Mouse (Mus musculus) erythroblast, embryonic 14.5 days (primary cell): ENCODE data around the gene Gm4131. TPM values are rescaled to one million over a fixed set of nuclear protein-coding genes. Genes with fewer than 3 reads are reported as not detected.

Experiments used
- H3K27me3 ChIP-seq: 2 replicates; pipeline ENCODE4 v1.6.1; 2012; ENCODE audit warnings: inconsistent platforms; ENCODE audit not compliant: control insufficient read depth
- H3K36me3 ChIP-seq: 2 replicates; pipeline ENCODE4 v1.6.1; 2012; ENCODE audit warnings: mild to moderate bottlenecking, inconsistent platforms; ENCODE audit not compliant: control insufficient read depth
- H3K4me1 ChIP-seq: 2 replicates; pipeline ENCODE4 v1.6.1; 2012; ENCODE audit warnings: inconsistent platforms; ENCODE audit not compliant: control insufficient read depth
- H3K4me3 ChIP-seq: replicated peaks from 2 replicates; pipeline ENCODE3; 2012; ENCODE audit warnings: moderate library complexity, mild to moderate bottlenecking, inconsistent platforms
- H3K9me3 ChIP-seq: 2 replicates; pipeline ENCODE4 v1.6.1; 2012; ENCODE audit warnings: low read length, inconsistent platforms, mixed read lengths; ENCODE audit not compliant: control insufficient read depth
- GATA1 ChIP-seq: IDR thresholded peaks from 2 replicates; pipeline ENCODE4 v1.6.1; 2012; ENCODE audit warnings: low read length, inconsistent platforms, mixed read lengths
- TAL1 ChIP-seq: IDR thresholded peaks from 3 replicates; pipeline ENCODE4 v1.6.1; 2012; ENCODE audit warnings: low read length, inconsistent platforms, mixed read lengths
- polyA plus RNA-seq: library from polyadenylated mRNA; stranded (reverse); fragments of >175 nt; gene quantifications from 2 replicates; pipeline ENCODE4 v1.2.3, GENCODE M21; 2012

Gene Gm4131
- polyA plus RNA-seq, 1 experiment: not detected

DNA sequence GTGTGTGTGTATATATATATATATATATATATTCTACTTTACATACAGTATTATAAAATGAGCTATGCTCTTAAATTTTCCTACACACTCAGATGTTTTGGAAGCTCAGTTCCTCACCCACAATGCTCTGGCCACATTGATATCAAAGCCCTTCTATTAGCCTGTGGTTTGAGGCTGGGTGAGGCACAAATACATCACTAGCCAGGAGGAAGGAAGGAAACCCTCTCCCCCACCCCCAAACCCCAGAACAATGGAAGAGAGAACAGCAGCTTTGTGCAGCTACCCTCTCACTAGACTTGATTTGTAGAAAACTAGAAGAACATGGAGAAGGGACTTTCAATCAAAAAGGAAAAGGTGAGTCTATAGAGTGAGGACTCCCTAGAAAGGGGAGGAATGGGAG is 126.7 kb downstream of the Gm4131 start:
- Histone ChIP-seq H3K27me3 (no peaks in the 10 kb centered on the region), H3K9me3 (no peaks in the 10 kb centered on the region), H3K4me3 (no peak overlapping the region), H3K36me3 (no peaks in the 10 kb centered on the region), H3K4me1 (no peaks in the 10 kb centered on the region)
- TF ChIP-seq TAL1: no peak
- TF ChIP-seq GATA1: no peak

DNA sequence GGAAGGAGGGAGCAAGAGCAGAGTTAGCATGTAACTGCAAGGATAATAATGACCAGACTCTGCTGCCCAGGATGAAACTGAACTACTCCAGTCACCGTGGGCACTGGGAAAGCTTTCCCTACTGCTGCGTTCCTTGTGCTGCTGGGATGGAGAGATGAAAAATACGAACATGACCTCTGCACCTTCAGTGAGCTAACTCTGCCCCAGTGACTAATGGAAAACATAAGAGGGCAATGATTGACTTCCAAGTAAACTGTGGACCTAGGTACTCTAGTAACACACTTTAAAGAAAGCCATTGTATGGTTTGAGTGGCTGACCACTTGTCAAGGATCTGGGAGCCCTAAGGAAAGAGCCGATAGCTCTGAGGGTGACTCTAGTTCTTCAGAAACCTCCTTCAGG is 128.5 kb downstream of the Gm4131 start:
- Histone ChIP-seq H3K4me1 (no peaks in the 10 kb centered on the region), H3K27me3 (no peaks in the 10 kb centered on the region), H3K4me3 (no peak overlapping the region), H3K36me3 (no peaks in the 10 kb centered on the region), H3K9me3 (no peaks in the 10 kb centered on the region)
- TF ChIP-seq GATA1: no peak

DNA sequence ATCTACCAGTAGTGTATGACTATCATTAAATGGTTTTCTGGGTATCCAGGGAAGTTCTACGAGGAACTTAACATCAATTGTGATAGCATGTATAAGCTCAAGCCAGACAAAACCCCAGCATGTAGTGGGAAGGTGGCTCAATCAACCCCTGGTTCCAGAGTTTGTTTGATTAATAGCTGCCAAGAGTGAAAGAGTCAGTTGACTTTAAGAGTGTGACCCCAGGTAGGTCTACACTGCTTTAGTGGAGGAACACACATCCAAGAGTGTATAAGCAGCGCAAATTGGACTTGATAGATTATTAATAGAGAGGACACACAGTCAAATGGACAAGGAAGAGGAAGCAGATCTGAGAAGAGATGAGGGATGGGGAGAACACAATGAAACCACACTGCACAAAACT is 128.9 kb downstream of the Gm4131 start:
- no peak for TF ChIP-seq GATA1
- no peak for TF ChIP-seq TAL1
- no peaks in the 10 kb centered on the region for H3K36me3 ChIP-seq
- H3K9me3 ChIP-seq: no peaks in the 10 kb centered on the region
- no peak overlapping the region for H3K4me3 ChIP-seq
- no peaks in the 10 kb centered on the region for H3K27me3 ChIP-seq
- H3K4me1 ChIP-seq: no peaks in the 10 kb centered on the region

DNA sequence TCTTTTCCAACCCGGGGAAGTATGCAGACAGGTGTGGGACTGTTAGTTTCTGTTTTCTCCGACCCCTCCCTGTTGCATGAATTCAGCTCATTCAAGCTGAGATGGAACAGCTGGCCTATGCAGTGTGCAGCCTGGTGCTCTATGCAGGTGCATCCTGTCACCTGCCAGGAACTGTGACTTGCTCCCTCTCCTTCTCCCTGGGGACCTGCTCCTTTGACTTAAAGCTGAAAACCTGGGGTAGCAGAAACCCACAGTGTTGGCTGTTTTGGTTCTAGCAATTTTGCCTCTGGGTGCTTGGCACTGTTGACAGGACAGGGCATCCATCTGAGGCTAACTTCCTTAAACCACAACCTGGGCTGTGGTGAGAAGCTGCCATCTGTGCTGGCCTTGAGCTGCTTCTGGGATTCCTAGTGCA is 141.4 kb downstream of the Gm4131 start:
- TF ChIP-seq GATA1 (no peak), TAL1 (no peak)
- Histone ChIP-seq H3K4me3 (no peak overlapping the region), H3K9me3 (no peaks in the 10 kb centered on the region), H3K4me1 (no peaks in the 10 kb centered on the region), H3K27me3 (no peaks in the 10 kb centered on the region), H3K36me3 (no peaks in the 10 kb centered on the region)

DNA sequence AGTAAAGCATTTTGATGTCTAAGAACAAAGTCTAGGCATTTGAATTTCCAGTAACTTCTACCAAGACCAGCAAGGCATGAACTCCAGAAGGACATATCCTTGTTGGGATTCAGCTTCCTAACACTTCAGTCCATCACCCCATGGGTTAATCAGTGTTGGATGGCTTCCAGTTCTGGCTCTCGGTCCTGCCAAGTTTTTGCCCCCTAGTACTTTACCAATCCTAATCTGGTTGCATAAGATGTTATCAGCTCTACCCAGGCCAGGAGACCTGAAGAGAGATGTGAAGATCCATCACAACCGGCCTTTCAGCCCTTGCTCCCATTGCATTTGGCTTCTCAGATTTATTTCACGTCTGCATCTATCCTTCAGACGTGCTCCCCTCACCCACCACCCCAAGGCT is 144.5 kb downstream of the Gm4131 start:
- H3K4me3 ChIP-seq: no peak overlapping the region
- no peaks in the 10 kb centered on the region for H3K36me3 ChIP-seq
- H3K27me3 ChIP-seq: no peaks in the 10 kb centered on the region
- no peaks in the 10 kb centered on the region for H3K9me3 ChIP-seq
- TF ChIP-seq TAL1 (no peak), GATA1 (no peak)
- H3K4me1 ChIP-seq: no peaks in the 10 kb centered on the region

DNA sequence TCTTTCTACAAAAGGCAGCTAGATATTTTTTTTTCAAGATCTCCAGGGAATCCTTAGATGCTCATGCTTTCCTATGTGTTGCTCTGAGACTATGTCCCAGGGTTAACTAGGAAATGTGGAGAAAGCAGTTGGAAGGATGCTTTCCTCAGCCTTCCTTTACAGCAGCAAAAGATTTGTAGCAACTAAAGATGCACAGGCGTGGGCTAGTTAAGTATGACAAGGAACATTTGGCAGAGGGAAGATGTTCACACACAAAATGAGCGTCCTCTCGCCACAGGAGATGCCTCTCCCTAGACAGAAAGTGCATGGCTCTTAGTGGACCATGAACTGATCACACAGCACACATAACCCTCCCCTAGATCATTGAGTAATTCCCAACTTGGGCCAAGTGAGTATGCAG is 149.2 kb downstream of the Gm4131 start:
- no peak for TF ChIP-seq GATA1
- no peak for TF ChIP-seq TAL1
- Histone ChIP-seq H3K27me3 (no peaks in the 10 kb centered on the region), H3K4me3 (no peak overlapping the region)

DNA sequence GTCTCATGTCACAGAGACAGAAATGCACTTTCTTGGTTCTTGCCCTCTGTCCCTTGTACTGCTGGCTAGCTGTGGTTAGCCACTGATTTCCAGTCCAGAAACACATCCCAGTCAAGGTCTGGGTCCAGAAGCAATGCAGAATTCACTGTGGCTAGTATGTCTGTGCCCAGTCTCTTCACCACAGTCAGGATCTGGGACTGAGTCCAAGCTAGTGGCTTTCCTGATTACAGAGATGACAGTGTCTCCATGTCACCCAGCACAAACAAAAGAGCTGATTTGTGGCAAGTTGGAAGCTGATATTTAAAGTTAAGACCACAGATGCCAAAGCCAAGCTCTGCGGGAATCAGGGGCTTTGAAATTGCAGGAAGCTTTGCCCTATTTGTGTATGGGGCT is 150.0 kb downstream of the Gm4131 start:
- H3K9me3 ChIP-seq: no peaks in the 10 kb centered on the region
- no peaks in the 10 kb centered on the region for H3K27me3 ChIP-seq
- no peak overlapping the region for H3K4me3 ChIP-seq
- TF ChIP-seq GATA1 (no peak), TAL1 (no peak)
- H3K36me3 ChIP-seq: no peaks in the 10 kb centered on the region
- H3K4me1 ChIP-seq: no peaks in the 10 kb centered on the region

More for the DNA sequence above, 149.2 kb downstream of the Gm4131 start:
- no peaks in the 10 kb centered on the region for H3K36me3 ChIP-seq
- no peaks in the 10 kb centered on the region for H3K4me1 ChIP-seq
- no peaks in the 10 kb centered on the region for H3K9me3 ChIP-seq

DNA sequence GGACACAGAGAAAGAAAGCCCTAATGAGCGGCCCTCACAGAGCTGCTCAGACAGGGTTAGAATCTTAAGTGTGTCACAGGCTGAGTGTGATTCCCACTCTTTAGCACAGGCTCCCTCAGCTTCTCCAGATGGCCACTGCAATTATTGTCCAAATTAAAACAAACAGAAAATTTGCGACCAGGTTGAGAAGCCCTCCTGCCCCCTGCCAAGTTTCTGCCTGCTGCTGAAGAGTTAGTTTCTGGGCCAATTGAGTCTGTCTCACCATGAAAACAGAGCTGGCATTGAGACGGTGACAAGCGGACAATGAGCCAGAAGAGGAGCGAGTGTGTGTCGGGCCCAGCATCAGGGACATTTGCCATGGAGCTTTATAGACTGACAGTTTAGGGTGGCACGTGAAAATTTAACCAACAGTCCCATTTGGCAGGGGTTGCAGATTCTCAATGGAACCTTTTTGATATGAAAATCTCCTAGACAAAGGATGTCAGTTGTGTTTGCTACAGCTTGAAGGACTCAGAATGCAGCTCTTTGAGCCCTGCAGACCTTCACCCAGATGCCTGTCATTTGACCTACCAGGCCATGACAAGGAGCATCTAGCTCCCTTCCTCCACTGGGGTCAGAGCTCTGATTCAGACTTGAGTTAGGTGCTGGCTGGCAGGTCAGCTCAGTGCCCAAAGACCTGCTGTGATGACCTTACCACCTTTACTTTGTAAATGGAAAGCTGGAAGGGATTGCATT is 150.5 kb downstream of the Gm4131 start:
- Histone ChIP-seq H3K36me3 (no peaks in the 10 kb centered on the region), H3K4me3 (no peak overlapping the region), H3K27me3 (no peaks in the 10 kb centered on the region), H3K9me3 (no peaks in the 10 kb centered on the region), H3K4me1 (no peaks in the 10 kb centered on the region)
- TF ChIP-seq GATA1 (no peak), TAL1 (no peak)

Other genes starting within 250 kb of the Gm4131 start
- not detected in 2 replicates for gene Gucy1b2, start 110.6 kb downstream of the Gm4131 start, polyA plus RNA-seq
- 0.41 TPM in 1 of 2 replicates, not detected in the other for gene Fam124a, start 11.2 kb downstream of the Gm4131 start, polyA plus RNA-seq
- not detected in 2 replicates for gene Serpine3, start 96.7 kb upstream of the Gm4131 start, polyA plus RNA-seq
- 0.96 and 0.97 TPM in 2 replicates for gene Ints6, start 194.2 kb upstream of the Gm4131 start, polyA plus RNA-seq